Mouse (Mus musculus): ENCODE results near the gene Colq.

Gene Colq

GRCm38 (mm10) chr14:31525040-31525810, 65.9 kb downstream of the Colq start:
- DNase-seq (ENCODE audit: low read depth, low spot score), result no peak

- DNase-seq (ENCODE audit: low read depth, low spot score), result no peak
These were observed 69.8 kb downstream of the Colq start for GRCm38 (mm10) chr14:31521318-31521717.

- DNase-seq (ENCODE audit: low read depth, low spot score), result no peak
These were observed 72.0 kb downstream of the Colq start for GRCm38 (mm10) chr14:31519165-31519564.

GRCm38 (mm10) chr14:31515895-31516294, 75.2 kb downstream of the Colq start:
- no peak for DNase-seq (ENCODE audit: low read depth, low spot score)

GRCm38 (mm10) chr14:31510322-31510721, 80.8 kb downstream of the Colq start:
- no peak for DNase-seq (ENCODE audit: low read depth, low spot score)

- DNase-seq (ENCODE audit: low read depth, low spot score), result no peak
These were observed 81.2 kb downstream of the Colq start for GRCm38 (mm10) chr14:31509911-31510310.

- DNase-seq (ENCODE audit: low read depth, low spot score), result no peak
These were observed 84.7 kb downstream of the Colq start for GRCm38 (mm10) chr14:31506456-31506855.

- DNase-seq (ENCODE audit: low read depth, low spot score), result no peak
These were observed 87.7 kb downstream of the Colq start for GRCm38 (mm10) chr14:31503406-31503805.

GRCm38 (mm10) chr14:31499526-31499925, 91.6 kb downstream of the Colq start:
- DNase-seq (ENCODE audit: low read depth, low spot score), result no peak

GRCm38 (mm10) chr14:31496241-31496646, 94.9 kb downstream of the Colq start:
- no peak for DNase-seq (ENCODE audit: low read depth, low spot score)

- no peak for DNase-seq (ENCODE audit: low read depth, low spot score)
These were observed 95.6 kb downstream of the Colq start for GRCm38 (mm10) chr14:31495538-31495937.

- peak; percentile 74 for DNase-seq (ENCODE audit: low read depth, low spot score)
These were observed 96.1 kb downstream of the Colq start, which contains the start of gene Mettl6 for GRCm38 (mm10) chr14:31494975-31495455. Mettl6 (minus strand) TSS chr14:31495040.

GRCm38 (mm10) chr14:31494349-31494974, 96.7 kb downstream of the Colq start, which contains the start of gene Eaf1:
Eaf1 (plus strand) TSS chr14:31494399.
- no peak for DNase-seq (ENCODE audit: low read depth, low spot score)

GRCm38 (mm10) chr14:31493901-31494300, 97.2 kb downstream of the Colq start:
- DNase-seq (ENCODE audit: low read depth, low spot score), result no peak

GRCm38 (mm10) chr14:31488055-31488454, 103.1 kb downstream of the Colq start:
- no peak for DNase-seq (ENCODE audit: low read depth, low spot score)

- DNase-seq (ENCODE audit: low read depth, low spot score), result no peak
These were observed 104.7 kb downstream of the Colq start for GRCm38 (mm10) chr14:31486465-31486864.

GRCm38 (mm10) chr14:31482417-31482816, 108.7 kb downstream of the Colq start:
- DNase-seq (ENCODE audit: low read depth, low spot score), result no peak

GRCm38 (mm10) chr14:31473297-31473696, 117.8 kb downstream of the Colq start:
- DNase-seq (ENCODE audit: low read depth, low spot score), result no peak
